Mouse (Mus musculus) limb, embryonic 12.5 days (tissue): ENCODE data around the gene Esrrg. TPM values are rescaled to one million over a fixed set of nuclear protein-coding genes. Genes with fewer than 3 reads are reported as not detected.

Source experiments
- ATAC-seq: fragments of 200-750 bp; cut with Nextera tagmentation; 2 replicates; pipeline ENCODE4 v1.8.0; 2017; ENCODE audit warnings: low read depth, moderate TSS enrichment; ENCODE audit not compliant: insufficient number of reproducible peaks, insufficient read depth, low FRiP score, low TSS enrichment
- H3K27ac ChIP-seq: fragments of 300-500 bp; sonication (generic); 2 replicates; pipeline ENCODE4 v1.5.1; 2016; ENCODE audit warnings: mild to moderate bottlenecking, moderate library complexity
- H3K27me3 ChIP-seq: fragments of 300-500 bp; sonication (generic); 2 replicates; pipeline ENCODE4 v1.6.1; 2016; ENCODE audit warnings: mild to moderate bottlenecking, moderate library complexity
- H3K36me3 ChIP-seq: fragments of 300-500 bp; sonication (generic); 2 replicates; pipeline ENCODE4 v1.6.1; 2016; ENCODE audit warnings: mild to moderate bottlenecking, moderate library complexity
- H3K4me1 ChIP-seq: fragments of 300-500 bp; sonication (generic); replicated peaks from 2 replicates; pipeline ENCODE4 v1.6.1; 2016
- H3K4me2 ChIP-seq: fragments of 300-500 bp; sonication (generic); 2 replicates; pipeline ENCODE4 v1.6.1; 2016; ENCODE audit warnings: mild to moderate bottlenecking, moderate library complexity
- H3K4me3 ChIP-seq: fragments of 300-500 bp; sonication (generic); replicated peaks from 2 replicates; pipeline ENCODE4 v1.5.1; 2016; ENCODE audit warnings: mild to moderate bottlenecking
- H3K9ac ChIP-seq: fragments of 300-500 bp; sonication (generic); replicated peaks from 2 replicates; pipeline ENCODE4 v1.6.1; 2016; ENCODE audit warnings: mild to moderate bottlenecking, moderate library complexity
- H3K9me3 ChIP-seq: fragments of 300-500 bp; sonication (generic); 2 replicates; pipeline ENCODE4 v1.6.1; 2016; ENCODE audit warnings: mild to moderate bottlenecking, moderate library complexity
- WGBS: fragments of 180-500 bp; shearing (Covaris S2); methylation state at CpG from one replicate; pipeline ENCODE4 v1.1.7; 2016; 5-methylcytosine and 5-hydroxymethylcytosine counted together
- polyA plus RNA-seq: library from polyadenylated mRNA; unstranded; fragments of >200 nt; fragmentation: Nextera tagmentation; extraction: Ambion mirVana; gene quantifications from 2 replicates; pipeline ENCODE4 v1.2.1, GENCODE M21; 2016

Esrrg gene
- polyA plus RNA-seq, 1 experiment from 2014 or later, result 1.9 TPM

GRCm38 (mm10) chr1:187834576-187834975, 226.0 kb downstream of the Esrrg start:
- Histone ChIP-seq H3K36me3 (no peaks in the 10 kb centered on the region), H3K4me3 (no peak overlapping the region), H3K9ac (no peak overlapping the region), H3K27ac (no peak overlapping the region), H3K9me3 (no peaks in the 10 kb centered on the region), H3K4me2 (no peak overlapping the region), H3K27me3 (no peaks in the 10 kb centered on the region), H3K4me1 (no peaks in the 10 kb centered on the region; the same call in 1 of the 2 replicates)
- no peak for ATAC-seq
- 89% methylated on average over 3 of the region's 3 CpGs for WGBS

- no peaks in the 10 kb centered on the region; the same call in 1 of the 2 replicates for H3K4me1 ChIP-seq
- 44% methylated on average over 6 of the region's 6 CpGs for WGBS
- ATAC-seq, result no peak
- no peaks in the 10 kb centered on the region for H3K27me3 ChIP-seq
- no peaks in the 10 kb centered on the region for H3K36me3 ChIP-seq
- H3K9ac ChIP-seq, result no peak overlapping the region
- H3K27ac ChIP-seq, result no peak overlapping the region
- no peak overlapping the region; the same call in 1 of the 2 replicates for H3K4me2 ChIP-seq
- no peaks in the 10 kb centered on the region for H3K9me3 ChIP-seq
- H3K4me3 ChIP-seq, result no peak overlapping the region
Measured at GRCm38 (mm10) chr1:187836384-187836783, 227.8 kb downstream of the Esrrg start.

- Histone ChIP-seq H3K27me3 (no peaks in the 10 kb centered on the region), H3K9ac (no peak overlapping the region), H3K9me3 (no peaks in the 10 kb centered on the region), H3K27ac (no peak overlapping the region), H3K4me2 (no peak overlapping the region; the same call in 1 of the 2 replicates), H3K4me1 (no peaks in the 10 kb centered on the region; the same call in 1 of the 2 replicates), H3K36me3 (no peaks in the 10 kb centered on the region), H3K4me3 (no peak overlapping the region)
- ATAC-seq, result no peak
- 37% methylated on average over 7 of the region's 7 CpGs for WGBS
Measured at GRCm38 (mm10) chr1:187836876-187837275, 228.3 kb downstream of the Esrrg start.

GRCm38 (mm10) chr1:187841629-187842028, 233.0 kb downstream of the Esrrg start:
- Histone ChIP-seq H3K27ac (no peak overlapping the region), H3K4me2 (no peak overlapping the region), H3K36me3 (no peaks in the 10 kb centered on the region), H3K27me3 (no peaks in the 10 kb centered on the region), H3K9me3 (no peaks in the 10 kb centered on the region), H3K4me3 (no peak overlapping the region), H3K4me1 (no peaks in the 10 kb centered on the region; the same call in 1 of the 2 replicates), H3K9ac (no peak overlapping the region)
- WGBS, result 80% methylated on average over 8 of the region's 8 CpGs
- ATAC-seq, result no peak

GRCm38 (mm10) chr1:187842702-187843101, 234.1 kb downstream of the Esrrg start:
- WGBS, result 84% methylated on average over 5 of the region's 5 CpGs

GRCm38 (mm10) chr1:187854148-187854547, 245.6 kb downstream of the Esrrg start:
- no peak for ATAC-seq
- 24% methylated on average over 8 of the region's 8 CpGs for WGBS
- no peak overlapping the region for H3K4me3 ChIP-seq
- no peaks in the 10 kb centered on the region for H3K36me3 ChIP-seq
- H3K27me3 ChIP-seq, result no peaks in the 10 kb centered on the region
- H3K4me2 ChIP-seq, result no peak overlapping the region
- H3K4me1 ChIP-seq, result peaks cover 17% of the 10 kb centered on the region
- H3K27ac ChIP-seq, result no peak overlapping the region
- H3K9me3 ChIP-seq, result no peaks in the 10 kb centered on the region
- no peak overlapping the region for H3K9ac ChIP-seq

More at GRCm38 (mm10) chr1:187842702-187843101, 234.1 kb downstream of the Esrrg start:
- no peaks in the 10 kb centered on the region for H3K36me3 ChIP-seq
- H3K4me3 ChIP-seq, result no peak overlapping the region
- no peak for ATAC-seq
- H3K4me1 ChIP-seq, result no peaks in the 10 kb centered on the region
- H3K4me2 ChIP-seq, result no peak overlapping the region
- H3K27ac ChIP-seq, result no peak overlapping the region
- no peaks in the 10 kb centered on the region for H3K27me3 ChIP-seq
- no peaks in the 10 kb centered on the region for H3K9me3 ChIP-seq
- H3K9ac ChIP-seq, result no peak overlapping the region

GRCm38 (mm10) chr1:187862339-187862738, 253.7 kb downstream of the Esrrg start:
- H3K36me3 ChIP-seq, result no peaks in the 10 kb centered on the region
- no peak for ATAC-seq
- no peak overlapping the region for H3K4me2 ChIP-seq
- no peaks in the 10 kb centered on the region for H3K4me1 ChIP-seq
- H3K4me3 ChIP-seq, result no peak overlapping the region
- H3K27me3 ChIP-seq, result no peaks in the 10 kb centered on the region
- H3K27ac ChIP-seq, result no peak overlapping the region
- WGBS, result 45% methylated on average over 5 of the region's 5 CpGs
- no peak overlapping the region for H3K9ac ChIP-seq
- H3K9me3 ChIP-seq, result no peaks in the 10 kb centered on the region

- no peak overlapping the region for H3K4me3 ChIP-seq
- no peak overlapping the region for H3K9ac ChIP-seq
- ATAC-seq, result no peak
- H3K27me3 ChIP-seq, result no peaks in the 10 kb centered on the region
- no peak overlapping the region for H3K4me2 ChIP-seq
- no peaks in the 10 kb centered on the region for H3K9me3 ChIP-seq
- WGBS, result 24% methylated on average over 7 of the region's 7 CpGs
- no peaks in the 10 kb centered on the region for H3K36me3 ChIP-seq
- 0 out of 2 replicates have a peak, but pooled peaks cover 2% of the 10 kb centered on the region for H3K4me1 ChIP-seq
- H3K27ac ChIP-seq, result no peak overlapping the region
Measured at GRCm38 (mm10) chr1:187868427-187868826, 259.8 kb downstream of the Esrrg start.

GRCm38 (mm10) chr1:187872208-187872607, 263.6 kb downstream of the Esrrg start:
- Histone ChIP-seq H3K4me1 (peaks cover 7% of the 10 kb centered on the region; the same call in 1 of the 2 replicates), H3K9me3 (no peaks in the 10 kb centered on the region), H3K27ac (no peak overlapping the region), H3K4me2 (no peak overlapping the region), H3K27me3 (no peaks in the 10 kb centered on the region), H3K36me3 (no peaks in the 10 kb centered on the region), H3K4me3 (no peak overlapping the region), H3K9ac (no peak overlapping the region)
- WGBS, result 47% methylated on average over 8 of the region's 8 CpGs
- no peak for ATAC-seq

- 63% methylated on average over 6 of the region's 6 CpGs for WGBS
- ATAC-seq, result no peak
- Histone ChIP-seq H3K4me3 (no peak overlapping the region), H3K36me3 (no peaks in the 10 kb centered on the region), H3K9ac (no peak overlapping the region), H3K27me3 (no peaks in the 10 kb centered on the region), H3K27ac (no peak overlapping the region), H3K4me2 (no peak overlapping the region), H3K9me3 (no peaks in the 10 kb centered on the region), H3K4me1 (peaks cover 7% of the 10 kb centered on the region; the same call in 1 of the 2 replicates)
Measured at GRCm38 (mm10) chr1:187872744-187873143, 264.2 kb downstream of the Esrrg start.

GRCm38 (mm10) chr1:187873770-187874169, 265.2 kb downstream of the Esrrg start:
- peaks cover 4% of the 10 kb centered on the region; the same call in 1 of the 2 replicates for H3K4me1 ChIP-seq
- ATAC-seq, result no peak
- WGBS, result 82% methylated on average over 2 of the region's 2 CpGs
- H3K27ac ChIP-seq, result no peak overlapping the region
- no peak overlapping the region for H3K4me3 ChIP-seq
- no peak overlapping the region for H3K9ac ChIP-seq
- no peaks in the 10 kb centered on the region for H3K36me3 ChIP-seq
- no peak overlapping the region for H3K4me2 ChIP-seq
- no peaks in the 10 kb centered on the region for H3K27me3 ChIP-seq
- H3K9me3 ChIP-seq, result no peaks in the 10 kb centered on the region

GRCm38 (mm10) chr1:187887270-187887669, 278.7 kb downstream of the Esrrg start:
- no peaks in the 10 kb centered on the region for H3K36me3 ChIP-seq
- 91% methylated on average over 6 of the region's 6 CpGs for WGBS
- H3K4me3 ChIP-seq, result no peak overlapping the region
- H3K9ac ChIP-seq, result no peak overlapping the region
- no peaks in the 10 kb centered on the region for H3K4me1 ChIP-seq
- H3K9me3 ChIP-seq, result no peaks in the 10 kb centered on the region
- H3K27me3 ChIP-seq, result no peaks in the 10 kb centered on the region
- H3K27ac ChIP-seq, result no peak overlapping the region
- no peak for ATAC-seq
- no peak overlapping the region for H3K4me2 ChIP-seq
